Mouse (Mus musculus): ENCODE measurements around the gene Ect2.

- TF ChIP-seq CTCF (IDR thresholded peaks at IDR 0.05; ENCODE audit: extremely low read depth, insufficient read depth, low read length): no peak
- TF ChIP-seq POLR2A (IDR thresholded peaks at IDR 0.05; ENCODE audit: extremely low read depth, insufficient read depth, low read length): no peak
Measured at GRCm38 (mm10) chr3:27109109-27109508, 44.6 kb downstream of the Ect2 start.

Data from cortical plate, adult 2 months (tissue).